Mouse (Mus musculus) MEL (cell line): ENCODE results near the gene Ncoa3.

Experiments
- CTCF ChIP-seq, 3 experiments: IDR thresholded peaks in 2 of 3; conservative IDR thresholded peaks in 1 of 3; 2 replicates each; pipeline ENCODE4 v1.5.1; 2011 to 2012; ENCODE audit warnings: low read length in 3 of 3, low read depth in 2 of 3, mild to moderate bottlenecking in 2 of 3, improper control_type of control experiment in 1 of 3, inconsistent platforms in 1 of 3, mixed read lengths in 1 of 3, moderate library complexity in 1 of 3; ENCODE audit not compliant: control insufficient read depth in 1 of 3, insufficient read depth in 1 of 3, poor library complexity in 1 of 3, severe bottlenecking in 1 of 3
- ELF1 ChIP-seq: IDR thresholded peaks from 2 replicates; pipeline ENCODE4 v1.6.1; 2014; ENCODE audit warnings: low read depth, mild to moderate bottlenecking, inconsistent platforms, low read length, improper control_type of control experiment, moderate library complexity
- GABPA ChIP-seq: IDR thresholded peaks from 2 replicates; pipeline ENCODE4 v1.6.1; 2012; ENCODE audit warnings: low read depth, mild to moderate bottlenecking, inconsistent platforms, low read length, improper control_type of control experiment, moderate library complexity
- GATA1 ChIP-seq: IDR thresholded peaks from 2 replicates; pipeline ENCODE4 v1.6.1; 2011; ENCODE audit warnings: low read depth, low read length, improper control_type of control experiment
- HCFC1 ChIP-seq: IDR thresholded peaks from 2 replicates; pipeline ENCODE4 v1.6.1; 2012; ENCODE audit warnings: low read depth, mild to moderate bottlenecking, inconsistent platforms, low read length, improper control_type of control experiment, moderate library complexity
- JUND ChIP-seq: IDR thresholded peaks from 2 replicates; pipeline ENCODE4 v1.6.1; 2011; ENCODE audit warnings: low read depth, mild to moderate bottlenecking, improper control_type of control experiment, low read length
- MXI1 ChIP-seq: IDR thresholded peaks from 2 replicates; pipeline ENCODE4 v1.6.1; 2011; ENCODE audit warnings: mild to moderate bottlenecking, low read depth, low read length, improper control_type of control experiment
- POLR2A ChIP-seq, 2 experiments: IDR thresholded peaks; 2 replicates each; pipeline ENCODE4 v1.6.1; 2011 to 2012; ENCODE audit warnings: low read length in 2 of 2, mild to moderate bottlenecking in 2 of 2, control low read depth in 1 of 2, improper control_type of control experiment in 1 of 2, low read depth in 1 of 2, moderate library complexity in 1 of 2; ENCODE audit not compliant: control insufficient read depth in 1 of 2, insufficient read depth in 1 of 2, poor library complexity in 1 of 2
- TBP ChIP-seq: IDR thresholded peaks from 2 replicates; pipeline ENCODE4 v1.8.0; 2011; ENCODE audit warnings: low read depth, low read length, improper control_type of control experiment
- UBTF ChIP-seq: IDR thresholded peaks from 2 replicates; pipeline ENCODE4 v1.6.1; 2012; ENCODE audit warnings: low read depth, mild to moderate bottlenecking, inconsistent platforms, low read length, improper control_type of control experiment, moderate library complexity, borderline replicate concordance; ENCODE audit not compliant: insufficient read depth

GRCm38 (mm10) chr2:165967076-165967475 is 25.4 kb upstream of the Ncoa3 start:
- TF ChIP-seq TBP (no peak), CTCF (IDR thresholded peaks at IDR 0.05 in 2 of 3, conservative IDR thresholded peaks at IDR 0.05 in 1 of 3; ENCODE audit: control insufficient read depth in 1 of 3, insufficient read depth in 1 of 3, low read depth in 2 of 3, low read length in 3 of 3, poor library complexity in 1 of 3, severe bottlenecking in 1 of 3) (peak; percentile 14 to 31 (median 14); a peak in 3 of 6 replicates), ELF1 (no peak), HCFC1 (no peak), JUND (no peak), GATA1 (no peak), MXI1 (no peak), UBTF (no peak), GABPA (no peak), POLR2A (IDR thresholded peaks at IDR 0.05; ENCODE audit: control insufficient read depth in 1 of 2, insufficient read depth in 1 of 2, low read depth in 1 of 2, low read length in 2 of 2, poor library complexity in 1 of 2) (no peak)
